Mouse (Mus musculus): ENCODE results near the gene Fktn.
"Not testable (repeated sequence)": the region's sequence is repeated elsewhere in the genome, so short reads cannot be mapped to it uniquely, and the experiment has no call there.

Gene Fktn

GRCm38 (mm10) chr4:53770958-53771735 is 57.3 kb downstream of the Fktn start:
- no peak for DNase-seq (ENCODE audit: low spot score in 2 of 2)

GRCm38 (mm10) chr4:53772004-53772403 is 58.2 kb downstream of the Fktn start:
- no peak for DNase-seq (ENCODE audit: low spot score in 2 of 2)

GRCm38 (mm10) chr4:53773911-53774310 is 60.1 kb downstream of the Fktn start:
- no peak for DNase-seq (ENCODE audit: low spot score in 2 of 2)

GRCm38 (mm10) chr4:53781396-53781795 is 67.6 kb downstream of the Fktn start:
- DNase-seq (ENCODE audit: low spot score in 2 of 2): no peak

GRCm38 (mm10) chr4:53782216-53783070 is 68.6 kb downstream of the Fktn start:
- no peak for DNase-seq (ENCODE audit: low spot score in 2 of 2)

GRCm38 (mm10) chr4:53785746-53786398 is 72.1 kb downstream of the Fktn start:
- DNase-seq (ENCODE audit: low spot score in 2 of 2): no peak

- no peak for DNase-seq (ENCODE audit: low spot score in 2 of 2)
Observed at GRCm38 (mm10) chr4:53786851-53787250, 73.1 kb downstream of the Fktn start.

- no peak for DNase-seq (ENCODE audit: low spot score in 2 of 2)
Observed at GRCm38 (mm10) chr4:53789346-53789745, 75.5 kb downstream of the Fktn start.

- no peak for DNase-seq (ENCODE audit: low spot score in 2 of 2)
Observed at GRCm38 (mm10) chr4:53794257-53794966, 80.6 kb downstream of the Fktn start.

GRCm38 (mm10) chr4:53795086-53795485 is 81.3 kb downstream of the Fktn start:
- no peak for DNase-seq (ENCODE audit: low spot score in 2 of 2)

GRCm38 (mm10) chr4:53795706-53796105 is 81.9 kb downstream of the Fktn start:
- DNase-seq (ENCODE audit: low spot score in 2 of 2): no peak

GRCm38 (mm10) chr4:53796865-53797772 is 83.3 kb downstream of the Fktn start:
- no peak for DNase-seq (ENCODE audit: low spot score in 2 of 2)

GRCm38 (mm10) chr4:53798896-53799676 is 85.3 kb downstream of the Fktn start:
- no peak for DNase-seq (ENCODE audit: low spot score in 2 of 2)

GRCm38 (mm10) chr4:53799753-53800152 is 86.0 kb downstream of the Fktn start:
- no peak for DNase-seq (ENCODE audit: low spot score in 2 of 2)

- DNase-seq (ENCODE audit: low spot score in 2 of 2): not testable (repeated sequence)
Observed at GRCm38 (mm10) chr4:53803674-53804073, 89.9 kb downstream of the Fktn start.

- DNase-seq (ENCODE audit: low spot score in 2 of 2): not testable (repeated sequence)
Observed at GRCm38 (mm10) chr4:53806428-53806827, 92.6 kb downstream of the Fktn start.

- DNase-seq (ENCODE audit: low spot score in 2 of 2): no peak
Observed at GRCm38 (mm10) chr4:53818320-53818719, 104.5 kb downstream of the Fktn start.

GRCm38 (mm10) chr4:53823697-53824096 is 109.9 kb downstream of the Fktn start:
- no peak for DNase-seq (ENCODE audit: low spot score in 2 of 2)

- no peak for DNase-seq (ENCODE audit: low spot score in 2 of 2)
Observed at GRCm38 (mm10) chr4:53824831-53825230, 111.0 kb downstream of the Fktn start.
